Comparison of ENCODE assay signal across 21 mouse cellular contexts in genomic region chr1:161663351-161663750, GRCm38 (mm10).
"Had no signal": no experiment of that assay in that cellular context is flagged by ENCODE, and none has a peak within 500 bp of the region (broad histone marks: within the 10 kb centered on the region; RNA-seq: fewer than 3 reads in every experiment).

No protein-coding gene starts in this region.

- ATAC-seq: forebrain, embryonic 13.5 days; forebrain, embryonic 14.5 days; forebrain, embryonic 15.5 days; forebrain, embryonic 16.5 days; forebrain, postnatal 0 days had no signal

- DNase-seq: cerebellum, adult 8-10 months; cerebellum, adult 9-10 months; cerebellum, adult 9-11 months; cerebellum, postnatal 10 days; cerebellum, postnatal 14 days; cerebellum, postnatal 25 days; cerebellum, postnatal 36 days; embryo, embryonic 11 days; forebrain, postnatal 0 days; gastrocnemius, adult 2 months; gastrocnemius, postnatal 10 days; gastrocnemius, postnatal 14 days; gastrocnemius, postnatal 25 days; gastrocnemius, postnatal 36 days; heart, adult 11 months; heart, adult 18-20 months; heart, adult 2 months had no signal
